Mouse (Mus musculus) lung, postnatal 4 days (tissue): ENCODE measurements around the gene Sectm1b.
"Not testable (repeated sequence)": the region's sequence is repeated elsewhere in the genome, so short reads cannot be mapped to it uniquely, and the experiment has no call there.

ENCODE experiments used
- DNase-seq, 2 experiments: peaks; one replicate each; pipeline ENCODE4 v3.0.0; 2021

Sectm1b gene

DNA sequence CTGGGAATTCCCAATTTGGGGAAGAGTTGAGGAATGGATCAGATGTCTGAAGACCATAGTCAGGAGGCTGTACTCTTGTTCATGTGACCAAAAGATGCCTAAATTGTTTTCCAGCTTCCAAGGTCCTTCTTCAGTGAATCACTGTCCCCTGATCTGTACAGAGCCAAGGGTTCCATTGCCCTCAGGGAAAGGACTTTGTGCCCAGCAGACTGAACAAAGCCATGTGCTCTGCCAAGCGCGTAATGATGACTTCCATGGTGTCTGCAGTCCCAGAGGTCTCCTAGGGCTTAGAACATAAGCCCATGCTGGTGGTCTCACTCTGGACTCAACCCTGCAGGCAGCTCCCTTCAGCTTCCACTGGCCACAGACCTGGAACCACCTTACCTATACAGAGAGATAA lies 4.5 kb upstream of the Sectm1b start:
- DNase-seq = peak in 1 of 2 experiments; percentile 10

DNA sequence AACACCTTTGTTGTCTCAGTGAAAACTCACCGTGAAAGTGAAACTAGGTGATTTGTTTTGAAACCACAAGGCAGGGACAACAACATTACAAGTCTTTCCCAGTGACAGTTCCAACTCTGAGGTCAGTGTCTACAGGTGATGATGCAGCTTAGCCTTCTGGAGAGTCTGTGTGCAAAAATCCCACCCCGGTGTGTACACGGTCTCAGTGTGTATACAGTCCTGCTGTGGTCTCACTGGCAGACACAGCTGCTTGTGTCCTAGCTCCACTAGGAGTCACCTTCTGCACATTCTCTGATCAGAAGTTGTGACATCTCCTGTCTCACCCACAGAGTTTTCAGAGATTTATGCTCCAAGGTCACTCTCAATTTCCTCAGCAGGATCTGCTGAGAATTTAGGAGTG lies 828 bp upstream of the Sectm1b start:
- peak in 1 of 2 experiments; percentile 11 for DNase-seq

DNA sequence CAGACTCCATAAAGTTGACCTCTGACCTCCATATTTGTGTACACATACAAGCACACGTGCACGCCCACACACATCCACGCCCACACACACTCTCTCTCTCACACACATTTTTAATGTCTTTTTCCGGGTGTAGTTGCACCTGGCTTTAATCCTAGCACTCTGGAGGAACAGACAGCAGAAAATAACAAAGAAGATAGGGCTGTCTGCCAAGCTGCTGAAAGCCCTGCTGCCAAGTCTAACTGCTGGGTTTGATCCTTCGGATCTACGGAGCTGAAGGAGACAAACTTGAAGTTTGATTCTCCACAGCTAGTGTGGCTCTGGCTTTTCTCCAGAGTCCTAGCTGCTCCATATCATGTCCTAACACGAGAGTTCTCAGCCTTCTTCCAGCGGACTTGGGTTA lies 1.8 kb downstream of the Sectm1b start:
- no peak for DNase-seq

GRCm38 (mm10) chr11:121060401-121061067 lies 2.8 kb downstream of the Sectm1b start:
- not testable (repeated sequence) for DNase-seq

GRCm38 (mm10) chr11:121059471-121059870 lies 3.9 kb downstream of the Sectm1b start:
- DNase-seq = no peak

- no peak for DNase-seq
Observed at GRCm38 (mm10) chr11:121058956-121059355, 4.4 kb downstream of the Sectm1b start.

- DNase-seq = no peak
Observed at GRCm38 (mm10) chr11:121058122-121058521, 5.2 kb downstream of the Sectm1b start.

DNA sequence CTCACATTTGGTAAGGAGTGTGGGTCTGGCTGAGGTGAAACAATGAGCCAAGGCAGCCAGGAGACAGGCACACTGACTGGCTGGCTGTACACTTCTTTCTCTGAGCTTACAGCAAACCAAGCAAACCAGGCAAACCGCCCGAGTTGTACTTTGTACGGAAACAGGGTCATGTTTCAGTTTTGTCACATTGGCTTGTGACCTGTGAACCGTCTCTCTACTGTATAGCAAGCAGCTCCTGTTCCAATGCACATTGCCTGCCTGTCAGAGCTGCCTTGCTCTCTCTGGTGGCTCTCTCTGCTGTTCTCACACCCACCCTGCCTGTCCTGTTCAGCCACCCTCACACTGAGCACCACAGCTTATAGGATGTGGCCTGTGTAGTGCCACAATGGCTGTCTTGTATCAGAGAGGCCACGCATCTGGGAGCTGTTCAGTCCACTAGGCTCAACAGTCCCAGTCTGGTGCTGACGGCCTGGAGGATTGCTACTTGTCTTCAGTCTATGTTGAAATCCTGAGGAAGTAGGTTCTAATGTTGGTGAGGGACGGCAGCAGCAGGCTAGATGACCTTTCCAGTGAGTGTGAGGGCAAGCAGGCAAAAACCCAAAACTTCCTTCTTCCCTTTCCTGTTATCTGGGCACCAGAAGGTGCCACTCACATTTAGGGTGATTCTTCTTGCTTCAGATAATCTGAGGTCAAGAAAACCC lies 6.7 kb downstream of the Sectm1b start:
- DNase-seq = peak; percentile 22 to 33

- DNase-seq = peak; percentile 71 to 88
Observed at GRCm38 (mm10) chr11:121053536-121053935, 9.8 kb downstream of the Sectm1b start.

DNA sequence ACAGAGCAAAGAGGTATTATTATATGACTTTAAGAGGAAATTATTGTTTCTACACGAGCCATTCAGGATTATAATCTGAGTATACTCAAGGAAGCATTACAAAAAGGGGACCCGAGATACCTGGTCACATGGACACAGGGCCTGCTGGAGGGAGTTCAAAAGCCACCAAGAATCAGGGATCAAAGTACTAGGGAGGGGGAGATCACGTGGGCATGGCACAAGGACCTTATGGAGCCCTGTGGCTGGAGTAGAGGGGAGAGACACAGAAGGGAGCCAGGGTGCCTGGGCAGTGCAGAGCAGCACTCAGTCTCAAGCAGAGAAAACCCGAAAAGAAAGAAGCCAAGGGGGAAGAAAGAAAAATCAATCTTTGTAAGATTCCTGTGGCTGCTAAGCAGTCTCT lies 11.0 kb downstream of the Sectm1b start:
- no peak for DNase-seq

DNA sequence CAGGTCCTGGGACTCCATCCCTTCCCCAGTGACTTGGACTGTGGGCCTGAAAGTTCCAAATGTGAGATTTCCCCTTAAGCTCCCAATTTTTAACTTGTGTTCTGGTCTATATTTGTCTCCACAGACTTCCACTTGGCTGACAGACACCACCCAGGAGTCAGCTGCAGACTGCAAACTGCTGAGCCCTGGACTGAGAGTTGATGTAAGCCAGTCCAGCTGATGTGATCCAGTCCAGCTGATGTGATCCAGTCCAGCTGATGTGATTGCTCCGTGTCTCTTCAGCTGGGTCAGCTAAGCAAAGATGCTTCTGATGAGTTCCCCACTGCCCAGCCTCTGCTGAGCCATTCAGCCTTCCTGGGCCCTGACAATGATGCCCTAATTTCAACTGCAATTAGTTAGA lies 11.6 kb downstream of the Sectm1b start:
- peak in 1 of 2 experiments; percentile 41 for DNase-seq

GRCm38 (mm10) chr11:121049840-121050239 lies 13.5 kb downstream of the Sectm1b start:
- DNase-seq = no peak

GRCm38 (mm10) chr11:121047826-121048399 lies 15.5 kb downstream of the Sectm1b start:
- DNase-seq = peak in 1 of 2 experiments; percentile 49

DNA sequence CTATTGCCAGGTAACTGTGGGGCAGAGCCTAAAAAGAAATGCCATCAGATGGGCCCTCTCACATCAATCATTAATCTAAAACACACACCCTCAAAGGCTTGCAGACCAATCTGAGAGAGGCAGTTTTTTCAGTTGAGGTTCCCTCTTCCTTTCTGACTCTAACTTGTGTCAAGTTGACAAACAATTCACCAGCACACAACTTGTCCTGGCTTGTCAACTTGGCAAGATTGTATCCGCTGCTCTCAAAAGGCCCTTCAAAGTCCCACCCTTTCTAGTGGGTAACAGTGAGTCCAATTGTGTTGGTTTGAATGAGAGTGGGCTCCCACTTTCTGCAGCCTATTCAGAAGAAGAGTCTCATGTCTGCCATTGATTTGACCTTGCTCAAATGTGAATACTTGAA lies 18.1 kb downstream of the Sectm1b start:
- no peak for DNase-seq

GRCm38 (mm10) chr11:121043025-121043424 lies 20.3 kb downstream of the Sectm1b start:
- DNase-seq = not testable (repeated sequence)

GRCm38 (mm10) chr11:121042480-121042879 lies 20.9 kb downstream of the Sectm1b start:
- DNase-seq = no peak

DNA sequence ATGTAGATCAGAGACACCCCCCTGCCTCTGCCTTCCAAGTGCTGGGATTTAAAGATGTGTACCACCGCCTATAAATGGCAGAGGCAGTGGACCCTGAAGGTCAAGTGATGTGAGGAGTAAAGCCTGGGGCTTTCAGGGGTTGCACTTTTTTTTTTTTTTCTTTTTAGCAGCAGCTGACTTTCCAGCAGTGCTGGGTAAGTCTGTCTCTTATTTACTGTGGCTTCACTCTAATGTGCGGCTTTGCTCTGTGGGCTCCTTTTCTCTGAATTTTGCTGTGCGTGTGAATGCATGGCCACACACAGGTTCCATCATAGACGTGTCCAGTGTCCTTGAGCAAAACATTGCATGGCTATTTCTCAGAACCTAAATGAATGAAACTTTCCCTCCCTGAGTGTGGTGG lies 21.7 kb downstream of the Sectm1b start:
- DNase-seq = no peak

GRCm38 (mm10) chr11:121041212-121041611 lies 22.2 kb downstream of the Sectm1b start:
- DNase-seq = peak; percentile 83 to 89

GRCm38 (mm10) chr11:121039302-121039701 lies 24.1 kb downstream of the Sectm1b start, which contains the start of gene Cd7:
Gene Cd7 (minus strand): TSS chr11:121039418.
- peak in 1 of 2 experiments; percentile 9 for DNase-seq

DNA sequence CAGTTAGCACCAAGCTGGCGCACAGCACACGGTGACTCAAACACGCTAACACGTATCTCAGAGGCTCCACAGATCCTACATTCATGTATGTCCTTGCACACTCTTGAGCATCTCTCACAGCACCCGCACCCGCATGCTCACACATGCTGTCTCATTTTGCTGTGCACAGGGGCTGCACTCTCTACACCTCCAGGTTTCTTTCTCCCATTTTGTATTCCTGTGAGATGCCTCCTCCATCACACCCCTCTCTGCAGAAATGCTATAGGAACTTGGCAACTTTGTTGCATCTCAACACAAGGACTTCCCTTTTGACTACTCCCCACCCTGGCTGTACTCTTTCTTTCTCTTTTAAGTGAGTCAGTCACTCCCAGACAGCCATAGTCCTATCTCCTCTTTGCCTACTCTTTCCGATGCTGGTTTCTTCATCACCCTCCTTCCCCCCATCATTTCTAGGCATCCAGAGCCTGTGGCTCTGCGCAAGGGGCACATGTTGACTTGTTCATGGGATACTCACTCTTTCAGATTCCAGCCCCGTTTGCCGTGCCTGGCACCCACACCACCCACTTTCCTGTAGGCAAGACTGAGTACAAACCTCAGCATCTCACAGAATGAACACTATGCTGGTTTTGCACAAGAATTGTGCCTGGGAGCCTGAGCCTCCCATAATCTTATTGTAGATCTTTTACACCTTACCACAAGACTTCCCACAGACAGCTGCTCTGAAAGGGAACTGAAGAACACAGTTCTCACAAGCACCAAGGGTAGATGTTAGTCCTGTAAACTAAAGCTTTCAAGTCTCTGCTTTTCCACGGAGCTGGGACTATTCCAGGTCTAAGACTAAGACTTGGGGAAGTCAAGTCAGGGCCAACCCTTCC lies 24.8 kb downstream of the Sectm1b start:
- DNase-seq = no peak

DNA sequence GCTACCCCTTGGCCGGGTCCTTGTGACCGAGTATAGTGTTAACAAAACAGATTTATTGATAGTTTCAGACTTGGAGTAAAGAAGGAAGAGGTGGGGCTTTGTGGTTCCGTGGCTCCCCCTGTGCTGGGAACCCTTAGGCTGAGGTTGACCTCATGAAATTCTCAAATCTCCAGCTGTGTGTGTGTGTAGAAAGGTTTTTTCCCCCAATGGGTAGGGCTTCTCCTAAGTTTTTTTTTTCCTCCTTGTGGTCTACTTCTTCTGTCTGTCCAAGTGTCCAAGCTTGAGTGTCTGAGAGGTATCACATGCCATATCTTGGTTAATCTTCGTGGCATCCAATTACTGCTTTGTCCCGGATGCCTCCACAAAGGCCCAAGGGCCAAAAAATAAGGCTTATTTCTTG lies 30.3 kb downstream of the Sectm1b start:
- no peak for DNase-seq

- no peak for DNase-seq
Observed at GRCm38 (mm10) chr11:121027259-121027658, 36.1 kb downstream of the Sectm1b start.

DNA sequence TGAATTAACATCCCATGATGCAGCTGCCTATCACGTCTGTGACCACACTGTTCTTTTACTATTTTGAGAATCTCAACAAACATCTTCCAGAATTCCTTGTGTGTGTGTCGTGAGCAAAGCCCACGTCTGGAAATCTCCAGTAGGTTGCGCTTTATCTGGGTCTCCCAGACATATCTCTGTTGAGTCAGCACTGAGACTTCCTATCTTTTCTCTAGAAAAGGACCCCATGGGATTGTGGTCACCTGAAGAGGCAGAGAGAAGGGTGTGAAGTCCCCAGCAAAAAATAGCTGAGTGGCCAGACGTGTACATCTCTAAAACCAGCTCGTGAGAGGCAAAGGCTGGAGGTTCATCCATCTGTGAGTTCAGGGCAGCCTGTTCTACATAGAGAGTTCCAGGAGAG lies 39.2 kb downstream of the Sectm1b start:
- no peak for DNase-seq
